8 mouse cellular contexts compared by ENCODE assay signal in the genomic region with DNA sequence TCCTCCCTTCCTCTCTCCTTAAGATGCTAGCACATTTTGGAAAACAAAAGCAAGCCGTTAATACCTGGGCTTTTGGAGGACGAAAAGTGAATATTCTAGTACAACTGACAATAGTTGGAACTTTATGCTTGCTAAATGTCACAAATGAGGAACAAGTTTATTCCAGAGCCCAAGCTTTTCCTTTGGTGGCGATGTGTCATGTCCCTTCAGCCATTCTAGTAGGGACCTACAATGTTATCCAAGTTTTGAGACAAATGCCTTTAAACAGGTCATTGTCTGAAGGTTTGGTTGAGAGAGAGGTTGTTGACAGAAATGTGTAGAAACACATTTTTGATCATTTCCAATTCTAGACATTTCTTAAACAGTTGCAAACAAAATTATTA. TPM values are rescaled to one million over a fixed set of nuclear protein-coding genes. Genes with fewer than 3 reads are reported as not detected.
DNase-seq lines count a peak whose midpoint lies in the region; ATAC-seq and TF ChIP-seq lines count a peak whose summit lies in the region.

No protein-coding gene starts in this region.

- TF ChIP-seq CTCF in kidney, adult 2 months (conservative IDR thresholded peaks at IDR 0.05; ENCODE audit: insufficient read depth, insufficient read length, low read depth, low read length) = no peak

- H3K36me3 ChIP-seq in kidney, adult 2 months (ENCODE audit: control insufficient read depth, insufficient read depth, low read length) = no peaks in the 10 kb centered on the region; the same call in 1 of the 2 replicates
- H3K36me3 ChIP-seq in embryonic facial prominence, embryonic 11.5 days (replicated peaks; ENCODE audit: control insufficient read depth, insufficient read depth, low read depth, low read length) = no peaks in the 10 kb centered on the region
- H3K36me3 ChIP-seq in hindbrain, embryonic 14.5 days (replicated peaks; ENCODE audit: control insufficient read depth, insufficient read depth) = 0 out of 2 replicates have a peak, but pooled peaks cover 9% of the 10 kb centered on the region
- peaks cover 23% of the 10 kb centered on the region for H3K36me3 ChIP-seq in midbrain, embryonic 13.5 days

- peak overlapping the region; percentile 92 for H3K4me3 ChIP-seq in kidney, adult 2 months (ENCODE audit: insufficient read depth, low read depth, low read length)
- peak overlapping the region; percentile 79 for H3K4me3 ChIP-seq in embryonic facial prominence, embryonic 11.5 days (ENCODE audit: low read depth, low read length)
- H3K4me3 ChIP-seq in hindbrain, embryonic 14.5 days (replicated peaks; ENCODE audit: low read length) = peak overlapping the region; percentile 82
- peak overlapping the region; percentile 80 for H3K4me3 ChIP-seq in midbrain, embryonic 13.5 days (replicated peaks)

- WGBS in kidney, adult 2 months = 2% methylated on average over 3 of the region's 3 CpGs
- 35% methylated on average over 3 of the region's 3 CpGs for WGBS in embryonic facial prominence, embryonic 11.5 days
- 31% methylated on average over 3 of the region's 3 CpGs for WGBS in hindbrain, embryonic 14.5 days
- WGBS in midbrain, embryonic 13.5 days = 42% methylated on average over 3 of the region's 3 CpGs

- TF ChIP-seq POLR2A in kidney, adult 2 months (IDR thresholded peaks at IDR 0.05; ENCODE audit: low read depth, low read length) = no peak

- no peaks in the 10 kb centered on the region for H3K27me3 ChIP-seq in kidney, adult 2 months (replicated peaks; ENCODE audit: control insufficient read depth, insufficient read depth, low read length)
- H3K27me3 ChIP-seq in embryonic facial prominence, embryonic 11.5 days (ENCODE audit: control insufficient read depth, insufficient read depth, low read length) = no peaks in the 10 kb centered on the region
- H3K27me3 ChIP-seq in hindbrain, embryonic 14.5 days (ENCODE audit: control insufficient read depth, insufficient read depth, low read length) = no peaks in the 10 kb centered on the region
- no peaks in the 10 kb centered on the region for H3K27me3 ChIP-seq in midbrain, embryonic 13.5 days

- peak overlapping the region; percentile 82 for H3K4me2 ChIP-seq in embryonic facial prominence, embryonic 11.5 days (ENCODE audit: low read depth, low read length)
- peak overlapping the region; percentile 84 for H3K4me2 ChIP-seq in hindbrain, embryonic 14.5 days (replicated peaks)
- peak overlapping the region; percentile 77 for H3K4me2 ChIP-seq in midbrain, embryonic 13.5 days (replicated peaks)

- DNase-seq in kidney, adult 2 months = no peak
- DNase-seq in kidney, adult 11 months = no peak
- no peak for DNase-seq in embryonic facial prominence, embryonic 11.5 days (ENCODE audit: low spot score)
- no peak for DNase-seq in hindbrain, embryonic 14.5 days (ENCODE audit: low spot score)
- no peak for DNase-seq in layer of hippocampus, postnatal 25 days (ENCODE audit: extremely low spot score in 1 of 2, low spot score in 1 of 2)
- DNase-seq in retina, postnatal 1 day = no peak
- DNase-seq in right cerebral cortex, adult 2 months (ENCODE audit: low spot score in 2 of 2) = no peak

- H3K4me1 ChIP-seq in kidney, adult 2 months (ENCODE audit: control insufficient read depth, insufficient read depth, low read length) = peaks cover 25% of the 10 kb centered on the region
- H3K4me1 ChIP-seq in embryonic facial prominence, embryonic 11.5 days (ENCODE audit: control insufficient read depth, insufficient read depth, low read length) = no peaks in the 10 kb centered on the region
- H3K4me1 ChIP-seq in hindbrain, embryonic 14.5 days (replicated peaks; ENCODE audit: control insufficient read depth, insufficient read depth, low read length) = peaks cover 10% of the 10 kb centered on the region; the same call in 1 of the 2 replicates
- H3K4me1 ChIP-seq in midbrain, embryonic 13.5 days (replicated peaks) = peaks cover 31% of the 10 kb centered on the region

- no peak for ATAC-seq in embryonic facial prominence, embryonic 11.5 days (replicated peaks; ENCODE audit: insufficient number of reproducible peaks, low FRiP score, low TSS enrichment, low read depth)
- ATAC-seq in hindbrain, embryonic 14.5 days (ENCODE audit: low FRiP score) = no peak
- ATAC-seq in midbrain, embryonic 13.5 days = no peak

- H3K9ac ChIP-seq in embryonic facial prominence, embryonic 11.5 days (replicated peaks; ENCODE audit: low read length) = peak overlapping the region; percentile 98
- peak overlapping the region; percentile 98 for H3K9ac ChIP-seq in hindbrain, embryonic 14.5 days
- peak overlapping the region; percentile 97 for H3K9ac ChIP-seq in midbrain, embryonic 13.5 days (replicated peaks)

- peak overlapping the region; percentile 98 for H3K27ac ChIP-seq in kidney, adult 2 months (ENCODE audit: insufficient read depth, low read depth, low read length)
- no peak overlapping the region for H3K27ac ChIP-seq in embryonic facial prominence, embryonic 11.5 days (replicated peaks; ENCODE audit: low read depth, low read length)
- peak overlapping the region; percentile 95 for H3K27ac ChIP-seq in hindbrain, embryonic 14.5 days
- H3K27ac ChIP-seq in midbrain, embryonic 13.5 days = peak overlapping the region; percentile 91

- H3K9me3 ChIP-seq in embryonic facial prominence, embryonic 11.5 days (replicated peaks; ENCODE audit: control insufficient read depth, low read length) = no peaks in the 10 kb centered on the region
- H3K9me3 ChIP-seq in hindbrain, embryonic 14.5 days (ENCODE audit: control insufficient read depth, low read length) = peaks cover 6% of the 10 kb centered on the region; the same call in 1 of the 2 replicates
- H3K9me3 ChIP-seq in midbrain, embryonic 13.5 days = peaks cover 7% of the 10 kb centered on the region

RNA-seq across cellular contexts. Expression of gene Pkd2, which starts 1.2 kb away (rescaled TPM):
- polyA plus RNA-seq in kidney, adult 2 months (2012; rRNA removed) = 56.8 and 59.3 TPM in 2 replicates
- 18.1 and 18.7 TPM in 2 replicates for polyA plus RNA-seq in embryonic facial prominence, embryonic 11.5 days (2014; fragmentation: Nextera tagmentation; extraction: Ambion mirVana)
- 12.0 TPM in 2 replicates for polyA plus RNA-seq in hindbrain, embryonic 14.5 days (2014; fragmentation: Nextera tagmentation; extraction: Ambion mirVana)
- 7.5 and 8.4 TPM in 2 replicates for polyA plus RNA-seq in midbrain, embryonic 13.5 days (2015; fragmentation: Nextera tagmentation; extraction: Ambion mirVana)
- total RNA-seq in layer of hippocampus, postnatal 25 days (2021) = 10 to 100 TPM; 28.3 to 34.0 TPM

RNA-seq across cellular contexts. Expression of gene Spp1, which starts 25.5 kb away (rescaled TPM):
- polyA plus RNA-seq in kidney, adult 2 months (2012; rRNA removed) = 1,966 and 1,980 TPM in 2 replicates
- 10.3 and 13.5 TPM in 2 replicates for polyA plus RNA-seq in embryonic facial prominence, embryonic 11.5 days (2014; fragmentation: Nextera tagmentation; extraction: Ambion mirVana)
- 7.4 and 12.4 TPM in 2 replicates for polyA plus RNA-seq in hindbrain, embryonic 14.5 days (2014; fragmentation: Nextera tagmentation; extraction: Ambion mirVana)
- 6.1 and 6.4 TPM in 2 replicates for polyA plus RNA-seq in midbrain, embryonic 13.5 days (2015; fragmentation: Nextera tagmentation; extraction: Ambion mirVana)
- 1 to 10 TPM; 2.0 to 3.6 TPM for total RNA-seq in layer of hippocampus, postnatal 25 days (2021)

RNA-seq across cellular contexts. Expression of gene BC005561, which starts 47.7 kb away (rescaled TPM):
- 1.1 and 1.4 TPM in 2 replicates for polyA plus RNA-seq in kidney, adult 2 months (2012; rRNA removed)
- 15.2 and 16.7 TPM in 2 replicates for polyA plus RNA-seq in embryonic facial prominence, embryonic 11.5 days (2014; fragmentation: Nextera tagmentation; extraction: Ambion mirVana)
- 12.2 and 13.7 TPM in 2 replicates for polyA plus RNA-seq in hindbrain, embryonic 14.5 days (2014; fragmentation: Nextera tagmentation; extraction: Ambion mirVana)
- 15.6 and 15.9 TPM in 2 replicates for polyA plus RNA-seq in midbrain, embryonic 13.5 days (2015; fragmentation: Nextera tagmentation; extraction: Ambion mirVana)
- 10 to 100 TPM; 10.2 to 15.5 TPM for total RNA-seq in layer of hippocampus, postnatal 25 days (2021)

Comparison
In these comparisons a context has a peak if more than half of its experiments do, and no peak if none do; other contexts are left out.
1. RNA of gene Spp1, which starts 25.5 kb away (polyA plus RNA-seq): 1,966 to 1,980 TPM in kidney, adult 2 months; 10.3 to 13.5 TPM in embryonic facial prominence, embryonic 11.5 days, 7.4 to 12.4 TPM in hindbrain, embryonic 14.5 days and 6.1 to 6.4 TPM in midbrain, embryonic 13.5 days; every median in the first group is over 100 times any median in the second.
2. Peak in every context shown above with its lines, with median percentiles within 50 percentile points of each other: H3K4me3 ChIP-seq, H3K4me2 ChIP-seq and H3K9ac ChIP-seq.